Mouse (Mus musculus): ENCODE measurements around the gene Tspan4. TPM values are rescaled to one million over a fixed set of nuclear protein-coding genes. Genes with fewer than 3 reads are reported as not detected.

The Tspan4 gene
- polyA plus RNA-seq, 1 experiment from 2014 or later, result 67.9 TPM

DNA sequence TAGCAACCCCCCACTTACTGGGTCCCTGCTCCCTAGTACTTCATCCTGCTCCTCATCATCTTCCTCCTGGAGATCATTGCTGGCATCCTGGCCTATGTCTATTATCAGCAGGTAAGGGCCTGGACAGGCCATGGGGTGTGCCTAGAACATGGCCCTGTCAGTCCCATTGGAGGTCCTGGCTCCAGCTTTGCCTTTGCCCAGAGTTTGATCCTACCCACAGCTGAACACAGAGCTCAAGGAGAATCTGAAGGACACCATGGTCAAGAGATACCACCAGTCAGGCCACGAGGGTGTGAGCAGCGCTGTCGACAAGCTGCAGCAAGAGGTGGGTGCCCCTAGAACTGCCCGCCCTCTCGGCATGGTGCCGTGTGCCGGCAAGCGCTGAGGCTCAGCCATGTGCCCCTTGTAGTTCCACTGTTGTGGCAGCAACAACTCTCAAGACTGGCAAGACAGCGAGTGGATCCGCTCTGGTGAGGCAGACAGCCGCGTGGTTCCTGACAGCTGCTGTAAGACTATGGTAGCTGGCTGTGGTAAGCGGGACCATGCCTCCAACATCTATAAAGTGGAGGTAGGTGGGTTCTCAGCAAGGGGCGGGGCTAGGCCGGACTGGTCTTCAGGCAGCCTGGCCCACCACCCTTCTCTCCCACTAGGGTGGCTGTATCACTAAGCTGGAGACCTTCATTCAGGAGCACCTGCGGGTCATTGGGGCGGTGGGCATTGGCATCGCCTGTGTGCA, 5.0 kb upstream of the Tspan4 start:
- H3K4me3 ChIP-seq (replicated peaks), result no peak overlapping the region
- WGBS, result 91% methylated on average over 18 of the region's 18 CpGs

GRCm38 (mm10) chr7:141470637-141470944, 4.4 kb upstream of the Tspan4 start:
- H3K27me3 ChIP-seq, result peaks cover 7% of the 10 kb centered on the region; the same call in 1 of the 2 replicates
- peaks cover 58% of the 10 kb centered on the region for H3K4me1 ChIP-seq
- H3K9ac ChIP-seq, result no peak overlapping the region
- H3K4me2 ChIP-seq (replicated peaks), result no peak overlapping the region
- H3K9me3 ChIP-seq (replicated peaks), result no peaks in the 10 kb centered on the region
- peaks cover 33% of the 10 kb centered on the region for H3K36me3 ChIP-seq
- no peak overlapping the region for H3K4me3 ChIP-seq (replicated peaks)
- 94% methylated on average over 10 of the region's 10 CpGs for WGBS
- no peak for ATAC-seq (ENCODE audit: insufficient number of reproducible peaks, low FRiP score, low TSS enrichment, low read depth)
- no peak overlapping the region for H3K27ac ChIP-seq (replicated peaks)

More for the DNA sequence above, 5.0 kb upstream of the Tspan4 start:
- Histone ChIP-seq H3K9ac (no peak overlapping the region), H3K36me3 (peaks cover 33% of the 10 kb centered on the region), H3K4me1 (peaks cover 61% of the 10 kb centered on the region), H3K27ac (replicated peaks) (0 out of 2 replicates have a peak overlapping the region, but pooled peaks have one; percentile 92), H3K27me3 (peaks cover 11% of the 10 kb centered on the region; the same call in 1 of the 2 replicates), H3K4me2 (replicated peaks) (no peak overlapping the region), H3K9me3 (replicated peaks) (no peaks in the 10 kb centered on the region)
- no peak for ATAC-seq (ENCODE audit: insufficient number of reproducible peaks, low FRiP score, low TSS enrichment, low read depth)

DNA sequence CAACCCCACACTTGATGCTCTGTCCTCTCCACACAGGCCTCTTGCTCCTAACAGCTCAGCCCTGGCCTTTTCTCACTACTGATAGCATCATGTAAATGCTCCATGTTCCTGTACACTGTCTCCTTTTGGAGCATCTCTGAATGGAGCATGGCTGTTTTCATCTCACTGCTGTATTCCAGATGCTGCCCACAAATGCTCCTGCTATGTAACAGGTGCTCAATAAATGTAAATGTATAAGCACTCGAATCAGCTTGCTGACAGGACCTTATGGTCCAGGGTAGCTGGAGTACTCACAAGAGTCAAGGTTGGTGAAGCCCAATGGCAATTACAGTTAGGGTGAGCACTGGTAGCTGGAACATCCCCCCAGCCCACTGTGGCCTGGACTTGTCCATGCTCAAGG, 3.8 kb upstream of the Tspan4 start:
- peaks cover 59% of the 10 kb centered on the region for H3K4me1 ChIP-seq
- H3K27me3 ChIP-seq, result peaks cover under 1% of the 10 kb centered on the region; the same call in 1 of the 2 replicates
- H3K36me3 ChIP-seq, result peaks cover 33% of the 10 kb centered on the region

GRCm38 (mm10) chr7:141472226-141472625, 2.8 kb upstream of the Tspan4 start:
- H3K4me3 ChIP-seq (replicated peaks), result no peak overlapping the region
- WGBS, result 73% methylated on average over 6 of the region's 6 CpGs

More for the DNA sequence above, 3.8 kb upstream of the Tspan4 start:
- ATAC-seq (ENCODE audit: insufficient number of reproducible peaks, low FRiP score, low TSS enrichment, low read depth), result no peak
- H3K4me2 ChIP-seq (replicated peaks), result no peak overlapping the region
- H3K27ac ChIP-seq (replicated peaks), result no peak overlapping the region
- WGBS, result 65% methylated on average over 1 of the region's 1 CpGs
- no peak overlapping the region for H3K4me3 ChIP-seq (replicated peaks)
- H3K9me3 ChIP-seq (replicated peaks), result no peaks in the 10 kb centered on the region
- H3K9ac ChIP-seq, result no peak overlapping the region

GRCm38 (mm10) chr7:141472763-141473162, 2.3 kb upstream of the Tspan4 start:
- ATAC-seq (ENCODE audit: insufficient number of reproducible peaks, low FRiP score, low TSS enrichment, low read depth), result no peak
- no peak overlapping the region for H3K4me3 ChIP-seq (replicated peaks)
- H3K9ac ChIP-seq, result no peak overlapping the region
- H3K27ac ChIP-seq (replicated peaks), result no peak overlapping the region
- H3K4me2 ChIP-seq (replicated peaks), result no peak overlapping the region
- no peaks in the 10 kb centered on the region for H3K9me3 ChIP-seq (replicated peaks)
- H3K36me3 ChIP-seq, result peaks cover 33% of the 10 kb centered on the region
- WGBS, result 81% methylated on average over 6 of the region's 6 CpGs
- no peaks in the 10 kb centered on the region for H3K27me3 ChIP-seq
- peaks cover 62% of the 10 kb centered on the region for H3K4me1 ChIP-seq

More at GRCm38 (mm10) chr7:141472226-141472625, 2.8 kb upstream of the Tspan4 start:
- Histone ChIP-seq H3K9me3 (replicated peaks) (no peaks in the 10 kb centered on the region), H3K27ac (replicated peaks) (no peak overlapping the region), H3K27me3 (no peaks in the 10 kb centered on the region), H3K9ac (no peak overlapping the region), H3K36me3 (peaks cover 33% of the 10 kb centered on the region), H3K4me2 (replicated peaks) (no peak overlapping the region), H3K4me1 (peaks cover 61% of the 10 kb centered on the region)
- no peak for ATAC-seq (ENCODE audit: insufficient number of reproducible peaks, low FRiP score, low TSS enrichment, low read depth)

- no peak for ATAC-seq (ENCODE audit: insufficient number of reproducible peaks, low FRiP score, low TSS enrichment, low read depth)
- Histone ChIP-seq H3K4me2 (replicated peaks) (peak overlapping the region; percentile 90), H3K27ac (replicated peaks) (no peak overlapping the region), H3K36me3 (peaks cover 33% of the 10 kb centered on the region), H3K4me3 (replicated peaks) (peak overlapping the region; percentile 76), H3K9ac (peak overlapping the region; percentile 71), H3K27me3 (no peaks in the 10 kb centered on the region), H3K9me3 (replicated peaks) (no peaks in the 10 kb centered on the region), H3K4me1 (peaks cover 56% of the 10 kb centered on the region)
- 6% methylated on average over 5 of the region's 5 CpGs for WGBS
These were observed 880 bp upstream of the Tspan4 start for GRCm38 (mm10) chr7:141474160-141474559.

GRCm38 (mm10) chr7:141475805-141476158, 742 bp downstream of the Tspan4 start:
- ATAC-seq (ENCODE audit: insufficient number of reproducible peaks, low FRiP score, low TSS enrichment, low read depth), result no peak
- Histone ChIP-seq H3K36me3 (peaks cover 19% of the 10 kb centered on the region), H3K4me1 (peaks cover 46% of the 10 kb centered on the region), H3K9me3 (replicated peaks) (no peaks in the 10 kb centered on the region), H3K27me3 (peaks cover under 1% of the 10 kb centered on the region; the same call in 1 of the 2 replicates), H3K27ac (replicated peaks) (peak overlapping the region; percentile 92), H3K4me2 (replicated peaks) (peak overlapping the region; percentile 90), H3K9ac (peak overlapping the region; percentile 71), H3K4me3 (replicated peaks) (peak overlapping the region; percentile 76)
- under 1% methylated on average over 12 of the region's 12 CpGs for WGBS

GRCm38 (mm10) chr7:141476226-141476980, 1.4 kb downstream of the Tspan4 start:
- peak; percentile 67 for ATAC-seq (ENCODE audit: insufficient number of reproducible peaks, low FRiP score, low TSS enrichment, low read depth)
- Histone ChIP-seq H3K4me2 (replicated peaks) (peak overlapping the region; percentile 90), H3K9ac (peak overlapping the region; percentile 71), H3K9me3 (replicated peaks) (no peaks in the 10 kb centered on the region), H3K27ac (replicated peaks) (peak overlapping the region; percentile 92), H3K27me3 (peaks cover 6% of the 10 kb centered on the region; the same call in 1 of the 2 replicates), H3K36me3 (peaks cover 13% of the 10 kb centered on the region), H3K4me1 (peaks cover 52% of the 10 kb centered on the region), H3K4me3 (replicated peaks) (peak overlapping the region; percentile 76)
- 1% methylated on average over 17 of the region's 17 CpGs for WGBS

- no peak for ATAC-seq (ENCODE audit: insufficient number of reproducible peaks, low FRiP score, low TSS enrichment, low read depth)
- H3K4me2 ChIP-seq (replicated peaks), result peak overlapping the region; percentile 90
- H3K27ac ChIP-seq (replicated peaks), result peak overlapping the region; percentile 92
- no peaks in the 10 kb centered on the region for H3K9me3 ChIP-seq (replicated peaks)
- H3K9ac ChIP-seq, result no peak overlapping the region
- peaks cover 12% of the 10 kb centered on the region for H3K27me3 ChIP-seq
- peaks cover 58% of the 10 kb centered on the region for H3K4me1 ChIP-seq
- peak overlapping the region; percentile 76 for H3K4me3 ChIP-seq (replicated peaks)
- H3K36me3 ChIP-seq, result peaks cover 9% of the 10 kb centered on the region
- 6% methylated on average over 7 of the region's 7 CpGs for WGBS
These were observed 1.9 kb downstream of the Tspan4 start for GRCm38 (mm10) chr7:141476981-141477370.

DNA sequence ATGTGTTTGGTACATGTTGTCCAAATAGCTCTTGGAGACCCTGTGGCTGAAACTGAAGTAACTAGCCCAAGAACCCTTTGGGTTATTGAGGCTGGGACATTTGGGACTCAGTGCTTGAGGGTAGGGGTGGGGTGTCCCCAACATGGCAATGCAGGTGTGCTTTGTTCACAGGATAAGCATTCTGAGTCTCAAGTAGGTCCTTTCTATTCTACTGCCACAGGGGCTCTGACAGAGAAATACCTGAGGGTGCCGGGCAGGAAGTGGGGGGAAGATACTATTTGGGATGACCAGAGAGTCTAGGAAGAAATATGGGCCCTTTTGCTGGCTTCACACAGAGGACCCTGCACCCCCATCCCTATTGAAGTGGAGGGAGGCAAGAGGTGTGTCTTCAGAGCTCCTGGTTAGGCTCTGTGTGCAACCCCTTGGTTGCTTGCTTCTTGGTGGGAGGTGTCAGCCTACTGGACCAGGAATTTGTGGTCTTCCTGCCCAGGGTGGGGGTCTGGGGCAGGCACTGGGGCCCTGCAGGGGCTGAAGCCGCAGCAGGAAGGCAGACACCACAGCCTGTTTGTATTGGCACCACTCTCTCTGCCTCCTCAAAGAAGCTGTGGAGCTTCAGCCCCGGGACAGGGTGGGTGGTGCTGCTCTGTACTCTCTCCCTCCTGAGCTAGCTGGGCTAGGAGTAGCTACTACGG, 2.7 kb downstream of the Tspan4 start:
- Histone ChIP-seq H3K27ac (replicated peaks) (peak overlapping the region; percentile 92), H3K9ac (no peak overlapping the region), H3K27me3 (peaks cover 20% of the 10 kb centered on the region), H3K4me2 (replicated peaks) (peak overlapping the region; percentile 90), H3K9me3 (replicated peaks) (no peaks in the 10 kb centered on the region), H3K4me3 (replicated peaks) (no peak overlapping the region), H3K4me1 (peaks cover 66% of the 10 kb centered on the region), H3K36me3 (peaks cover 2% of the 10 kb centered on the region; the same call in 1 of the 2 replicates)
- 44% methylated on average over 4 of the region's 4 CpGs for WGBS
- ATAC-seq (ENCODE audit: insufficient number of reproducible peaks, low FRiP score, low TSS enrichment, low read depth), result no peak; the same call in 1 of the 2 replicates

DNA sequence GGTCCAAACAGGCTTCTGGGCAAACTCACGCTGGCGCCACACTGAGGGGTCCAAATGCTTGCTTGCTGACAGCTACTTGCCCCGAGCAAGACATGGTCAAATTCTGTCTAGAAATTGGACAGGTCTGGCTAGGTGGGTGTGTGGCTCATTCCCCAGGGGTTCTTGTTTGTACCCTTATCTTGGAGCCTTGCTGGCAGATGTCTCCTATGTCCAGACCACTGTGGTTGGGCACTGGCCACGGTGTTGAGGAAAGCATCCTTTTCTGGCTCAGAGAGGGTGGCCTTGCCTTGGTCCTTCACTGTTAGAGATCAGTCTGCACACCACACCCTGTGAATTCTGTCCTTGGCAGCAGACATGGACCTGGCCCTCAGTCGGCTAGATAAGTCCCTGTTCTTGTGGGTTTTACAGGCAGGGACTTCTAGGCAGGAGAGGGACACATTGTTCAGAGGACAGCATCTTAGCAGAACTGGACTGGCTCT, 3.3 kb downstream of the Tspan4 start:
- peak overlapping the region; percentile 92 for H3K27ac ChIP-seq (replicated peaks)
- peak overlapping the region; percentile 90; the same call in 1 of the 2 replicates for H3K4me2 ChIP-seq (replicated peaks)
- no peak for ATAC-seq (ENCODE audit: insufficient number of reproducible peaks, low FRiP score, low TSS enrichment, low read depth)
- peaks cover 24% of the 10 kb centered on the region for H3K27me3 ChIP-seq
- WGBS, result 68% methylated on average over 5 of the region's 5 CpGs
- H3K36me3 ChIP-seq, result no peaks in the 10 kb centered on the region
- peaks cover 71% of the 10 kb centered on the region for H3K4me1 ChIP-seq
- no peaks in the 10 kb centered on the region for H3K9me3 ChIP-seq (replicated peaks)
- no peak overlapping the region for H3K4me3 ChIP-seq (replicated peaks)
- H3K9ac ChIP-seq, result no peak overlapping the region

Measured in embryonic facial prominence, embryonic 15.5 days (tissue).